Mouse (Mus musculus) forebrain, embryonic 11.5 days (tissue): ENCODE results near the gene Grn. TPM values are rescaled to one million over a fixed set of nuclear protein-coding genes. Genes with fewer than 3 reads are reported as not detected.

ENCODE experiments used
- ATAC-seq: fragments of 200-750 bp; cut with Nextera tagmentation; replicated peaks from 2 replicates; pipeline ENCODE4 v1.8.0; 2017; ENCODE audit warnings: moderate TSS enrichment; ENCODE audit not compliant: low FRiP score
- DNase-seq: peaks from one replicate; pipeline ENCODE4 v3.0.0-alpha.2; 2017; ENCODE audit warnings: low spot score
- H3K27ac ChIP-seq: fragments of 300-500 bp; sonication (generic); 2 replicates; pipeline ENCODE4 v1.5.1; 2014; ENCODE audit warnings: low read depth, low read length
- H3K27me3 ChIP-seq: fragments of 300-500 bp; sonication (generic); 2 replicates; pipeline ENCODE4 v1.6.1; 2014; ENCODE audit warnings: mild to moderate bottlenecking, low read length, mixed read lengths; ENCODE audit not compliant: control insufficient read depth, insufficient read depth
- H3K36me3 ChIP-seq: fragments of 300-500 bp; sonication (generic); 2 replicates; pipeline ENCODE4 v1.6.1; 2014; ENCODE audit warnings: mild to moderate bottlenecking, low read length, moderate library complexity, mixed read lengths; ENCODE audit not compliant: control insufficient read depth, insufficient read depth
- H3K4me1 ChIP-seq: fragments of 300-500 bp; sonication (generic); replicated peaks from 2 replicates; pipeline ENCODE4 v1.6.1; 2014; ENCODE audit warnings: low read length, mixed read lengths; ENCODE audit not compliant: control insufficient read depth, insufficient read depth
- H3K4me2 ChIP-seq: fragments of 300-500 bp; sonication (generic); 2 replicates; pipeline ENCODE4 v1.6.1; 2014; ENCODE audit warnings: low read depth, mild to moderate bottlenecking, low read length, moderate library complexity, mixed read lengths; ENCODE audit not compliant: severe bottlenecking
- H3K4me3 ChIP-seq: fragments of 300-500 bp; sonication (generic); 2 replicates; pipeline ENCODE4 v1.5.1; 2014; ENCODE audit warnings: low read depth, low read length
- H3K9ac ChIP-seq: fragments of 300-500 bp; sonication (generic); 2 replicates; pipeline ENCODE4 v1.6.1; 2014; ENCODE audit warnings: low read length
- H3K9me3 ChIP-seq: fragments of 300-500 bp; sonication (generic); 2 replicates; pipeline ENCODE4 v1.6.1; 2016; ENCODE audit warnings: low read length, mixed read lengths; ENCODE audit not compliant: control insufficient read depth
- WGBS: fragments of 180-500 bp; shearing (Covaris S2); extraction: QIAGEN DNeasy Blood & Tissue Kit; methylation state at CpG from one replicate; pipeline ENCODE4 v1.1.7; 2014; 5-methylcytosine and 5-hydroxymethylcytosine counted together
- polyA plus RNA-seq: library from polyadenylated mRNA; unstranded; fragments of >200 nt; fragmentation: Nextera tagmentation; extraction: Ambion mirVana; gene quantifications from 2 replicates; pipeline ENCODE4 v1.2.1, GENCODE M21; 2014

The Grn gene
- polyA plus RNA-seq, 1 experiment from 2014 or later = 65.7 TPM

- Histone ChIP-seq H3K4me1 (peaks cover 4% of the 10 kb centered on the region; the same call in 1 of the 2 replicates), H3K9ac (no peak overlapping the region), H3K4me2 (no peak overlapping the region), H3K27ac (no peak overlapping the region), H3K27me3 (0 out of 2 replicates have a peak, but pooled peaks cover 6% of the 10 kb centered on the region), H3K36me3 (no peaks in the 10 kb centered on the region), H3K9me3 (no peaks in the 10 kb centered on the region), H3K4me3 (no peak overlapping the region)
- no peak for ATAC-seq
- 86% methylated on average over 3 of the region's 3 CpGs for WGBS
- DNase-seq = no peak
These were observed 31.6 kb downstream of the Grn start for GRCm38 (mm10) chr11:102461764-102462163.

GRCm38 (mm10) chr11:102464901-102465300 lies 34.8 kb downstream of the Grn start:
- Histone ChIP-seq H3K4me3 (no peak overlapping the region), H3K27ac (no peak overlapping the region), H3K9me3 (no peaks in the 10 kb centered on the region), H3K9ac (no peak overlapping the region), H3K36me3 (no peaks in the 10 kb centered on the region), H3K27me3 (0 out of 2 replicates have a peak, but pooled peaks cover 4% of the 10 kb centered on the region), H3K4me2 (no peak overlapping the region), H3K4me1 (peaks cover 13% of the 10 kb centered on the region; the same call in 1 of the 2 replicates)
- 93% methylated on average over 6 of the region's 6 CpGs for WGBS
- ATAC-seq (no peak), DNase-seq (no peak)

- Histone ChIP-seq H3K4me3 (no peak overlapping the region), H3K36me3 (no peaks in the 10 kb centered on the region), H3K9me3 (no peaks in the 10 kb centered on the region), H3K27ac (no peak overlapping the region), H3K4me1 (peaks cover 13% of the 10 kb centered on the region; the same call in 1 of the 2 replicates), H3K9ac (no peak overlapping the region), H3K4me2 (0 out of 2 replicates have a peak overlapping the region, but pooled peaks have one; percentile 9), H3K27me3 (0 out of 2 replicates have a peak, but pooled peaks cover 4% of the 10 kb centered on the region)
- no peak for DNase-seq
- WGBS = 12% methylated on average over 26 of the region's 26 CpGs
- no peak for ATAC-seq
These were observed 35.8 kb downstream of the Grn start for GRCm38 (mm10) chr11:102465713-102466436.

GRCm38 (mm10) chr11:102467041-102467631 lies 37.0 kb downstream of the Grn start:
- DNase-seq (peak; percentile 95), ATAC-seq (peak; percentile 91)
- Histone ChIP-seq H3K27ac (no peak overlapping the region), H3K9ac (peak overlapping the region; percentile 59), H3K36me3 (no peaks in the 10 kb centered on the region), H3K4me2 (peak overlapping the region; percentile 92), H3K27me3 (0 out of 2 replicates have a peak, but pooled peaks cover 4% of the 10 kb centered on the region), H3K9me3 (no peaks in the 10 kb centered on the region), H3K4me3 (peak overlapping the region; percentile 34), H3K4me1 (peaks cover 13% of the 10 kb centered on the region; the same call in 1 of the 2 replicates)
- under 1% methylated on average over 37 of the region's 37 CpGs for WGBS

- Histone ChIP-seq H3K36me3 (no peaks in the 10 kb centered on the region), H3K27ac (no peak within 1 kb of the TSS), H3K4me2 (no peak within 1 kb of the TSS), H3K4me3 (no peak within 1 kb of the TSS), H3K4me1 (peaks cover 13% of the 10 kb centered on the region; the same call in 1 of the 2 replicates), H3K9me3 (no peaks in the 10 kb centered on the region), H3K9ac (no peak within 1 kb of the TSS), H3K27me3 (0 out of 2 replicates have a peak, but pooled peaks cover 4% of the 10 kb centered on the region)
- DNase-seq (no peak), ATAC-seq (no peak)
- 76% methylated on average over 11 of the region's 11 CpGs for WGBS
These were observed 39.7 kb downstream of the Grn start, which contains the start of gene Itga2b for GRCm38 (mm10) chr11:102469648-102470357. TSS of gene Itga2b (minus strand) at chr11:102470122.

GRCm38 (mm10) chr11:102475027-102475426 lies 44.9 kb downstream of the Grn start:
- no peak overlapping the region for H3K27ac ChIP-seq
- H3K4me1 ChIP-seq = no peaks in the 10 kb centered on the region
- H3K36me3 ChIP-seq = peaks cover 2% of the 10 kb centered on the region; the same call in 1 of the 2 replicates
- WGBS = 96% methylated on average over 3 of the region's 3 CpGs
- H3K4me3 ChIP-seq = no peak overlapping the region
- no peaks in the 10 kb centered on the region for H3K27me3 ChIP-seq
- H3K9me3 ChIP-seq = no peaks in the 10 kb centered on the region
- no peak overlapping the region for H3K4me2 ChIP-seq
- ATAC-seq = no peak
- no peak overlapping the region for H3K9ac ChIP-seq
- no peak for DNase-seq

GRCm38 (mm10) chr11:102478671-102479070 lies 48.6 kb downstream of the Grn start:
- Histone ChIP-seq H3K9ac (no peak overlapping the region), H3K36me3 (peaks cover 14% of the 10 kb centered on the region; the same call in 1 of the 2 replicates), H3K27me3 (no peaks in the 10 kb centered on the region), H3K27ac (no peak overlapping the region), H3K9me3 (no peaks in the 10 kb centered on the region), H3K4me1 (no peaks in the 10 kb centered on the region), H3K4me3 (no peak overlapping the region), H3K4me2 (no peak overlapping the region)
- WGBS = 92% methylated on average over 3 of the region's 3 CpGs
- ATAC-seq = no peak
- no peak for DNase-seq

- no peaks in the 10 kb centered on the region for H3K9me3 ChIP-seq
- H3K36me3 ChIP-seq = peaks cover 14% of the 10 kb centered on the region; the same call in 1 of the 2 replicates
- no peak for ATAC-seq
- H3K4me3 ChIP-seq = no peak overlapping the region
- no peak for DNase-seq
- H3K4me2 ChIP-seq = no peak overlapping the region
- H3K4me1 ChIP-seq = no peaks in the 10 kb centered on the region
- no peaks in the 10 kb centered on the region for H3K27me3 ChIP-seq
- WGBS = 96% methylated on average over 23 of the region's 23 CpGs
- no peak overlapping the region for H3K9ac ChIP-seq
- no peak overlapping the region for H3K27ac ChIP-seq
These were observed 49.5 kb downstream of the Grn start for GRCm38 (mm10) chr11:102479581-102479980.
